Mouse (Mus musculus): ENCODE results near the gene Kif11.

GRCm38 (mm10) chr19:37340495-37340894 lies 35.7 kb upstream of the Kif11 start:
- TF ChIP-seq POLR2A (IDR thresholded peaks at IDR 0.05; ENCODE audit: borderline replicate concordance, extremely low read depth, insufficient read depth, insufficient read length, poor library complexity, severe bottlenecking) (no peak), CTCF (IDR thresholded peaks at IDR 0.05; ENCODE audit: borderline replicate concordance, extremely low read depth, insufficient read depth, insufficient read length) (no peak)

Measured in brain, embryonic 14.5 days (tissue).